8 mouse cellular contexts compared by ENCODE assay signal in genomic region chr11:20794196-20794912, GRCm38 (mm10). TPM values are rescaled to one million over a fixed set of nuclear protein-coding genes. Genes with fewer than 3 reads are reported as not detected.
DNase-seq lines count a peak whose midpoint lies in the region; ATAC-seq and TF ChIP-seq lines count a peak whose summit lies in the region.

No protein-coding gene starts in this region.

- intact Hi-C loops in heart, adult 2 months (cut with DNase I), result loop anchor here (1.0 to 2.0 kb wide), 6 partner anchors 36 to 658 kb away; partner anchors contain the start of gene Lgalsl

- peak; percentile 75 for TF ChIP-seq CTCF in heart, adult 2 months (IDR thresholded peaks at IDR 0.05)

- H3K9me3 ChIP-seq in embryonic facial prominence, embryonic 12.5 days, result no peaks in the 10 kb centered on the region
- peaks cover 6% of the 10 kb centered on the region for H3K9me3 ChIP-seq in limb, embryonic 13.5 days
- H3K9me3 ChIP-seq in midbrain, embryonic 16.5 days (replicated peaks; ENCODE audit: control insufficient read depth, low read length, poor library complexity, severe bottlenecking), result no peaks in the 10 kb centered on the region

- H3K27ac ChIP-seq in embryonic facial prominence, embryonic 12.5 days, result no peak overlapping the region
- H3K27ac ChIP-seq in heart, adult 2 months, result no peak overlapping the region
- no peak overlapping the region for H3K27ac ChIP-seq in limb, embryonic 13.5 days
- no peak overlapping the region for H3K27ac ChIP-seq in midbrain, embryonic 16.5 days (ENCODE audit: low read length)

- H3K27me3 ChIP-seq in embryonic facial prominence, embryonic 12.5 days, result no peaks in the 10 kb centered on the region
- no peaks in the 10 kb centered on the region for H3K27me3 ChIP-seq in heart, adult 2 months (ENCODE audit: control insufficient read depth, insufficient read depth, low read length)
- H3K27me3 ChIP-seq in limb, embryonic 13.5 days, result peaks cover 16% of the 10 kb centered on the region; the same call in 1 of the 2 replicates
- no peaks in the 10 kb centered on the region for H3K27me3 ChIP-seq in midbrain, embryonic 16.5 days (ENCODE audit: control insufficient read depth, insufficient read depth, low read depth, low read length)

- TF ChIP-seq POLR2A in heart, adult 2 months (IDR thresholded peaks at IDR 0.05; ENCODE audit: insufficient read depth, low read depth, low read length), result no peak

- peak; percentile 85 for TF ChIP-seq EP300 in heart, adult 2 months (IDR thresholded peaks at IDR 0.05; ENCODE audit: insufficient read depth, low read depth, low read length)

- ATAC-seq in embryonic facial prominence, embryonic 12.5 days (ENCODE audit: insufficient number of reproducible peaks, insufficient read depth, low FRiP score, low TSS enrichment), result peak; percentile 89
- ATAC-seq in limb, embryonic 13.5 days (ENCODE audit: low FRiP score, low read depth), result peak; percentile 88
- ATAC-seq in midbrain, embryonic 16.5 days, result peak; percentile 93

- H3K9ac ChIP-seq in embryonic facial prominence, embryonic 12.5 days, result no peak overlapping the region
- H3K9ac ChIP-seq in heart, adult 2 months (ENCODE audit: low read depth, low read length), result no peak overlapping the region
- H3K9ac ChIP-seq in limb, embryonic 13.5 days, result no peak overlapping the region
- H3K9ac ChIP-seq in midbrain, embryonic 16.5 days (ENCODE audit: low read depth, low read length), result no peak overlapping the region

- no peaks in the 10 kb centered on the region for H3K36me3 ChIP-seq in embryonic facial prominence, embryonic 12.5 days
- no peaks in the 10 kb centered on the region for H3K36me3 ChIP-seq in heart, adult 2 months (ENCODE audit: control insufficient read depth, insufficient read depth, low read length)
- no peaks in the 10 kb centered on the region for H3K36me3 ChIP-seq in limb, embryonic 13.5 days
- no peaks in the 10 kb centered on the region for H3K36me3 ChIP-seq in midbrain, embryonic 16.5 days (ENCODE audit: control insufficient read depth, insufficient read depth, low read length)

- peak; percentile 30 for DNase-seq in 3134 (ENCODE audit: extremely low read depth, insufficient read length, low spot score)
- peak; percentile 82 for DNase-seq in adrenal gland, postnatal 25 days
- peak; percentile 77 to 87 for DNase-seq in heart, adult 2 months
- DNase-seq in kidney, adult 8-10 months, result peak; percentile 68 to 88
- peak; percentile 80 to 86 for DNase-seq in spleen, postnatal 10 days (ENCODE audit: low spot score in 2 of 2)

- no peak overlapping the region for H3K4me2 ChIP-seq in embryonic facial prominence, embryonic 12.5 days (replicated peaks)
- H3K4me2 ChIP-seq in limb, embryonic 13.5 days (replicated peaks), result no peak overlapping the region
- no peak overlapping the region for H3K4me2 ChIP-seq in midbrain, embryonic 16.5 days (ENCODE audit: low read length)

- H3K79me2 ChIP-seq in heart, adult 2 months (replicated peaks; ENCODE audit: control insufficient read depth, insufficient read depth, low read length), result no peaks in the 10 kb centered on the region

- H3K4me3 ChIP-seq in embryonic facial prominence, embryonic 12.5 days, result no peak overlapping the region
- H3K4me3 ChIP-seq in heart, adult 2 months, result no peak overlapping the region
- no peak overlapping the region for H3K4me3 ChIP-seq in limb, embryonic 13.5 days
- no peak overlapping the region for H3K4me3 ChIP-seq in midbrain, embryonic 16.5 days (ENCODE audit: low read depth, low read length)

- H3K4me1 ChIP-seq in embryonic facial prominence, embryonic 12.5 days, result no peaks in the 10 kb centered on the region
- peaks cover 2% of the 10 kb centered on the region; the same call in 1 of the 2 replicates for H3K4me1 ChIP-seq in heart, adult 2 months (ENCODE audit: control insufficient read depth, insufficient read depth, low read length)
- H3K4me1 ChIP-seq in limb, embryonic 13.5 days, result peaks cover 4% of the 10 kb centered on the region
- no peaks in the 10 kb centered on the region for H3K4me1 ChIP-seq in midbrain, embryonic 16.5 days (ENCODE audit: control insufficient read depth, insufficient read depth, low read length)

- WGBS in embryonic facial prominence, embryonic 12.5 days, result 26% methylated on average over 10 of the region's 10 CpGs
- WGBS in heart, adult 2 months, result 30% methylated on average over 10 of the region's 10 CpGs
- 33% methylated on average over 10 of the region's 10 CpGs for WGBS in limb, embryonic 13.5 days
- 35% methylated on average over 10 of the region's 10 CpGs for WGBS in midbrain, embryonic 16.5 days

RNA-seq across cellular contexts. Expression of gene Lgalsl, which starts 36.5 kb away (rescaled TPM):
- 26.2 and 32.5 TPM in 2 replicates for total RNA-seq in adrenal gland, postnatal 25 days (2021)
- polyA plus RNA-seq in embryonic facial prominence, embryonic 12.5 days (2016; fragmentation: Nextera tagmentation; extraction: Ambion mirVana), result 43.1 and 44.6 TPM in 2 replicates
- 10 to 100 TPM; 31.7 to 37.9 TPM for total RNA-seq in heart, adult 2 months (2021)
- 12.7 and 17.2 TPM in 2 replicates for polyA plus RNA-seq in heart, adult 2 months (2012; rRNA removed)
- 36.5 and 37.4 TPM in 2 replicates for polyA plus RNA-seq in limb, embryonic 13.5 days (2015; fragmentation: Nextera tagmentation; extraction: Ambion mirVana)
- polyA plus RNA-seq in midbrain, embryonic 16.5 days (2015; fragmentation: Nextera tagmentation; extraction: Ambion mirVana), result 92.2 and 99.1 TPM in 2 replicates

RNA-seq across cellular contexts. Expression of gene Aftph, which starts 53.0 kb away (rescaled TPM):
- 72.2 and 74.5 TPM in 2 replicates for total RNA-seq in adrenal gland, postnatal 25 days (2021)
- polyA plus RNA-seq in embryonic facial prominence, embryonic 12.5 days (2016; fragmentation: Nextera tagmentation; extraction: Ambion mirVana), result 20.3 and 22.9 TPM in 2 replicates
- total RNA-seq in heart, adult 2 months (2021), result 10 to 100 TPM; 22.5 to 22.7 TPM
- polyA plus RNA-seq in heart, adult 2 months (2012; rRNA removed), result 18.9 and 28.2 TPM in 2 replicates
- polyA plus RNA-seq in limb, embryonic 13.5 days (2015; fragmentation: Nextera tagmentation; extraction: Ambion mirVana), result 17.0 and 19.6 TPM in 2 replicates
- 36.0 and 39.8 TPM in 2 replicates for polyA plus RNA-seq in midbrain, embryonic 16.5 days (2015; fragmentation: Nextera tagmentation; extraction: Ambion mirVana)

Comparison
In these comparisons a context has a peak if more than half of its experiments do, and no peak if none do; other contexts are left out.
1. DNase-seq: peak in every context shown above with its lines; median percentile 83 in spleen, postnatal 10 days; 82 in adrenal gland, postnatal 25 days; 82 in heart, adult 2 months; 78 in kidney, adult 8-10 months; 30 in 3134.